Mouse (Mus musculus): ENCODE data around the gene Acad10.
"Not testable (repeated sequence)": the region's sequence is repeated elsewhere in the genome, so short reads cannot be mapped to it uniquely, and the experiment has no call there.

Gene Acad10

DNA sequence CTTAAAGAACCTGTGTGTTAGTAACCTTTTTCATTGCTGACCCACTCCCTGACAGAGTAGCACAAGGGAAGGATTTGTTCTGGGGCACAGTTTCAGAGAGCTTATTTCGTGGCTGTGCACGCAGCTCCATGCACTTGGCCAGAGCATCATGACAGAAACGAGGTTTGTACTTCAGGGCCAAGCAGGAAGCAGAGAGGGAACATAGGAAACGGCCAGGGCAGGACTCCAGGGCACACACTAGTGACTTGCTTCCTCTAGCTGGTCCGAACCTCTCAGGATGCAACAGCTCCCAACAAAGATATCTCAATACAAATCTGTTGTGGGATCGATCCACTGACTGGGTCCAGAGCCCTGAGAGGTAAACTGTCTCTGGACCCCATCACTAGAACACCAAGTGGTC lies 3.4 kb downstream of the Acad10 start:
- DNase-seq (ENCODE audit: low spot score), result not testable (repeated sequence)

DNA sequence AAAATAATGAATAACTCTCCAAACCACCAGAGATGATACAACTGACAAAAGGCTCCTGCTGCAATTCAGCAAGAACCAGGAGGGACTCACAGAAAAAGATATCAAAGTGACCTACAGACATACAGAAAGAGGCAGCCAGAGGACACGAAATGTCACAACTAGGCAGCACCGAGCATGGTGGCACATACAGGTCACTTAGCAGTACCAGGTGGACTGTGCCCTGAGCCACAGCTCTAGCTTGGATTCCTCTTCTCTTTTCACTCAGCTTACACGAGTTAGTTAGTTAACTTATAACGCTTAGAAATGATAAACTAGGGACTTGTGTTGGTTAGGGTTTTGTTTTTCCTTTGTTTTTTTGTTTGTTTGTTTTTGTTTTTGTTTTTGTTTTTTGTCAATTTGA lies 5.8 kb downstream of the Acad10 start:
- DNase-seq (ENCODE audit: low spot score), result no peak

GRCm38 (mm10) chr5:121649134-121649533 lies 11.2 kb downstream of the Acad10 start:
- no peak for DNase-seq (ENCODE audit: low spot score)

GRCm38 (mm10) chr5:121639601-121640000 lies 20.7 kb downstream of the Acad10 start:
- DNase-seq (ENCODE audit: low spot score), result no peak

DNA sequence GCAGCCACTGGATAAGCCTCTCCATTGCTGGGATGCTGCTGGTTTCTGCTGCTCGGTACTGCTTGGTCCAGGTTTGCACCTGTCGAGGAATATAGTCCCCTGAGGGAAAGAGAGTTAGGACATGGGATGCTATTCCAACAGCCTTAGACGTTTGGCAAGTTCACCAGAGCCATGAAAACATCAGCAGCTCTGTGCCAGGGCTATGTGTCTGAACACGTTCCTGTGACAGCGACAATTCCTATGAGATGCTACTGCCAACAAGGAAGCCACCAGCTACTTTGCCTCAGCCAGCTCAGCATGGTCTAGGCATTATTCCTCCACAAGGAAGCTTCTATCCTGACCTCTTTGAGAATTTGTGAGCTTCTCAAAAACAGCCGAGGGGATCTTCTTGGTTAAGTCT lies 23.0 kb downstream of the Acad10 start:
- no peak for DNase-seq (ENCODE audit: low spot score)

DNA sequence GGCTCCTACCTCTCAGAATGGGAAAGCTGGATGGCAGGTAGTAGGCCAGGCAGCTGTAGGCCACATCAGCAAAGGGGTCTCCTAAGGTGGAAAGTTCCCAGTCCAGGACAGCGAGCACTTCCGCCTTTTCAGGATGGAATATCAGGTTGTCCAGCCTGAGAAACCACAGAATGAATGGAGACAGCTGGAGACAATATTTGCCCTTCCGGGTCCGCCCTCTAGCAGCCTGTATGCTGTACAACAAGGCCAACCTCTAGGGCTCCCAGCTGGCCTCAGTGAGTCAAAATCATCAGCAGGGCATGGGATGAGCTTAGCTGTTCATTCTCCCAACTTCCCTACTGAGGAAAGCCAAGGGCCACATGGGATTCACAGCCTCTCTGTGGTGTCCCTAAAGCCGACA lies 25.6 kb downstream of the Acad10 start:
- no peak for DNase-seq (ENCODE audit: low spot score)

GRCm38 (mm10) chr5:121632804-121633203 lies 27.5 kb downstream of the Acad10 start:
- DNase-seq (ENCODE audit: low spot score), result no peak

- not testable (repeated sequence) for DNase-seq (ENCODE audit: low spot score)
Measured at GRCm38 (mm10) chr5:121631106-121631647, 29.1 kb downstream of the Acad10 start.

GRCm38 (mm10) chr5:121627871-121628270 lies 32.4 kb downstream of the Acad10 start:
- no peak for DNase-seq (ENCODE audit: low spot score)

GRCm38 (mm10) chr5:121623241-121623640 lies 37.1 kb downstream of the Acad10 start:
- DNase-seq (ENCODE audit: low spot score), result no peak

- no peak for DNase-seq (ENCODE audit: low spot score)
Measured at GRCm38 (mm10) chr5:121621102-121621501, 39.2 kb downstream of the Acad10 start.

DNA sequence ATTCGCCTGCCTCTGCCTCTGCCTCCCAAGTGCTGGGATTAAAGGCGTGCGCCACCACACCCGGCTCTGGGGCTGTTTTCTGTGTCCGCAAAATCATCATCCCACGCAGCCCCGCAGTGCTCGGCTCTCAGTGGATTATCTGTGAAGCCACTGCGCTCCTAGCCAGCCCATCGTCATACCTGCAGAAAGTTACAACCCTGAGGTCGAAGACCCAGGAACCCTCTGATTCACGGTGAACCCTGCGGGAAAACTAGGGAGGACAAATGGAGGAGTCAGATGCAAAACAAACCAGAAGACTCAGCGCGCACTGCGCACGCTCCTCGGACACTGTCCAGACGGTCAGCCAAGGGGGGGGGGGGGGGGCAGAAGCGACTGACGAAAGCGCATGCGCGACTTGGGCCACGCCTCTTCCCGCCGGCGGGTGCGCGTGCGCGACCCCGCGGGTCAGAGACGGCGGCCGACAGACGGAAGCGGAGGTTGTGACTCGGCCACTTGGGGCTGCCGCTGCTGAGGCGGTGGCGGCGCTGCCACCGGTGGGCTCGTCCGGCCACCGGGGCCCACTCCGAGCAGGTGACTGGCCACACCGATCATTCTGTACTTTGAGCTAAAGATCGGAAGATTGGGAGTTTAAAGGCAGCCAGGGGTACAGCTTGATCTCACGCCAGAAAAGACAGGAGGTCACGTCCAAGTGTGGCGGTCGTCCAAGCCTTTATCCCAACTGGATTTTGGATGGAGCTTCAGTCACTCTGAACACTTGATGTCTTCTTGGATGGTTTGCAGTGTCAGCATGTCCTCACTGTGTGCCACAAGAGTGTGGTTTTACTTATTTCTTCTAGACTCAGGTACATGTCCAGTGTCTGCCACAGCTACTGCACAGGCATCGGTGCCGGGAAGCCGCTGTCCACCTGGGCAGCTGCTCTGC lies 41.5 kb downstream of the Acad10 start, which contains the start of gene Acad12:
Acad12 (minus strand) TSS at position 347 of the 922 bp plus-strand sequence.
- peak; percentile 41 for DNase-seq (ENCODE audit: low spot score)

DNA sequence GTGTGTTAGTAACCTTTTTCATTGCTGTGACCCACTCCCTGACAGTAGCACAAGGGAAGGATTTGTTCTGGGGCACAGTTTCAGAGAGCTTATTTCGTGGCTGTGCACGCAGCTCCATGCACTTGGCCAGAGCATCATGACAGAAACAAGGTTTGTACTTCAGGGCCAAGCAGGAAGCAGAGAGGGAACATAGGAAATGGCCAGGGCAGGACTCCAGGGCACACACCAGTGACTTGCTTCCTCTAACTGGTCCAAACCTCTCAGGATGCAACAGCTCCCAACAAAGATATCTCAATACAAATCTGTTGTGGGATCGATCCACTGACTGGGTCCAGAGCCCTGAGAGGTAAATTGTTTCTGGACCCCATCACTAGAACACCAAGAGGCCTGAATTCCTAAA lies 45.4 kb downstream of the Acad10 start:
- DNase-seq (ENCODE audit: low spot score), result not testable (repeated sequence)

DNA sequence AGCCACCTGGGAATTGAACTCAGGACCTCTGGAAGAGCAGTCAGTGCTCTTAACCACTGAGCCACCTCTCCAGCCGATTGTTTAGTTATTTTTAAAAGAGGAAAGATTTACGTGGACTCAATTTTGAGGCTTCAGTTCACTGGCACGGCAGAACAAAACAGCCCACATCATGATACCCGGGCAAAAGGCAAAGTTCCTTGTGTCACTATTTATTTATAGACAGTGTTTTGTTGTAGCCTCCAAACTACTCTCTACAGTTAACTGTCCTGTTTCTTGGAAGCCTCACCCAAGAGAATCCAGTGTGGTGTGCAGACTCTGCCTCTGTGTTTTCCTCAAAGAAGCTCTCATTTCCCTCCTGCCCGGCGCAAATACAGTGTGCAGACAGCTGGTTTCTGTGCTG lies 48.3 kb downstream of the Acad10 start:
- no peak for DNase-seq (ENCODE audit: low spot score)

- not testable (repeated sequence) for DNase-seq (ENCODE audit: low spot score)
Measured at GRCm38 (mm10) chr5:121609556-121610135, 50.7 kb downstream of the Acad10 start.

GRCm38 (mm10) chr5:121606151-121606550 lies 54.2 kb downstream of the Acad10 start:
- DNase-seq (ENCODE audit: low spot score), result peak; percentile 52

- not testable (repeated sequence) for DNase-seq (ENCODE audit: low spot score)
Measured at GRCm38 (mm10) chr5:121603815-121604214, 56.5 kb downstream of the Acad10 start.

DNA sequence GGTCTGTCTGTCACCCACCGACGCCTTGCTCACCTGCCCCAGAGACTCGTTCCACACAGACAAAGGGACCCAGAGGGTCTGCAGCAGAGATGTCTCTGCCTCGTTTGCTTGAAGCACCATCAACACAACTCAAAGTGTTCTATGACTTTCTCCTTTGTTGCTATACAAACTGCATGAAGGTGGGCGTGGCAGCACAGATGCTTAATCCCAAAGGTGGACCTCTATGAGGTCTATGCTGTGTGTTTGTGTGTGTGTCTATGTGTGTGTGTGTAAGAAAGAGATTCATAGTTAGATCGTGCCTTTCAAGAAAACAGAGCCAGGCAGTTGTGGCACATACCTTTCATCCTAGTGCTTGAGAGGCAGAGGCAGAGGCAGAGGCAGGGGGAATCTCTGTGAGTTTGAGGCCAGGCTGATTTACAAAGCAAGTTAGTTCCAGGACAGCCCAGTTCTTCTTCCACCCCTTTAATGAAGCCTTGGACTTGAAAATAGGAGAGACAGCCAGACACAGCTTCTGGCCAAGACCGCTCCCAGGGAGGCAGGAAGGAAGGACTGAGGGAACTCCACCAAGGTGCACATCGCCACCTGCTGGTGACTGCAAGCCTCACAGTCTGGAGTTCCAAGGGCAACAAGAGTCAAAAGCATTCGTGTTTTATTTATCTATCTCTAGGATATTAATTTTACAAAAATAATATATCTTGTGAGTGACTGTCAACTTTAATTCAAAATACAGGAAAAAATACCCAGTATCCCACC lies 58.6 kb downstream of the Acad10 start:
- DNase-seq (ENCODE audit: low spot score), result peak; percentile 81

DNA sequence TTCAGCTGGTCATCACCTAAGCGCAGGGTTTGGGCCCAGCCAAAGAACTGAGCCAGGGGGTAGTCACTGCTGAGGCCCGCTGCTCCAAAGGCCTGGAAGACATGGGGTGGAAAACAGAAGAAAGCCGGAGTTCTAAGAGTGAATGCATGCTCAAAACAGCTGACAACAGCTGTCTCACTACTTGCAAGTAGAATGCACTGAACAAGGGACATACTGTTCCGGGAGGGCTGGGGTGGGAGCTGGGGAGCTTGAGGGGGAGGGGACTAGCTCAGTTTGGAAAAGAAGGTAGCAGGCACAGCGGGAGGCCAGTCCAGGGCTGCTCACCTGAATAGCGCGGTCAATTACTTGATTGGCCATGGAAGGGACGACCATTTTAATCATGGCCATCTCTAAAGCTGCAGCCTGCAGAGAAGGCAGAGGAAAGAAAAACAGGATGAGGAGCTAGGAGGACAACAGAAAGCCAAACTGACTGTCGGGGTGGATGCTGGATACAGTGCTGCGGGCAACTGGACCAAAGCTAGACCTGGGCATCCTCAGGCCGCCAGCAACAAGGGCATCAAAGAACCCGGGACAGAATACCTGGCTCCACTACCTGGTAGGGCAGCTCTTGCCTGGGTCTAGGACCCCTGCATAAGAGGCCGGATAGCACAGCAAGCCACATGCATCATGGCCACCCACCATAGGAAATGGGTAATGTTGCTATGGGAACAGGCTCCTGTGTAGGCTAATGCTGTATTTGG lies 61.3 kb downstream of the Acad10 start:
- DNase-seq (ENCODE audit: low spot score), result no peak

- DNase-seq (ENCODE audit: low spot score), result no peak
Measured at GRCm38 (mm10) chr5:121597991-121598537, 62.2 kb downstream of the Acad10 start.

- DNase-seq (ENCODE audit: low spot score), result no peak
Measured at GRCm38 (mm10) chr5:121597332-121597731, 63.0 kb downstream of the Acad10 start.
